Mouse (Mus musculus) v-Abl transformed pro-B cells (cell line): ENCODE results near the gene Rhbdl1.

ENCODE experiments used
- in situ Hi-C, 2 experiments: fragments of 400-800 bp; cut with MboI; formaldehyde crosslinking; loops; one replicate each; pipeline ENCODE4 v1.15.1; 2025; ENCODE audit not compliant: unreplicated experiment in 2 of 2

Gene Rhbdl1

GRCm38 (mm10) chr17:25843122-25843521 lies 6.0 kb upstream of the Rhbdl1 start:
- in situ Hi-C loops: no loop called here

GRCm38 (mm10) chr17:25842509-25842908 lies 5.4 kb upstream of the Rhbdl1 start:
- in situ Hi-C loops: no loop called here

GRCm38 (mm10) chr17:25841117-25841880 lies 4.2 kb upstream of the Rhbdl1 start, which contains the start of gene Gm20683:
Gene Gm20683 (minus strand): TSS chr17:25841763.
- in situ Hi-C loops: no loop called here

- in situ Hi-C loops: no loop called here
Observed at GRCm38 (mm10) chr17:25840519-25840918, 3.4 kb upstream of the Rhbdl1 start.

GRCm38 (mm10) chr17:25839455-25840235 lies 2.5 kb upstream of the Rhbdl1 start:
- in situ Hi-C loops: loop anchor here in 1 of 2 experiments (5.0 kb wide), 1 partner anchor 33 kb away; no protein-coding TSS in a partner anchor

GRCm38 (mm10) chr17:25838904-25839303 lies 1.8 kb upstream of the Rhbdl1 start:
- in situ Hi-C loops: loop anchor here in 1 of 2 experiments (5.0 kb wide), 1 partner anchor 33 kb away; no protein-coding TSS in a partner anchor

- in situ Hi-C loops: loop anchor here in 1 of 2 experiments (5.0 kb wide), 1 partner anchor 35 kb away; no protein-coding TSS in a partner anchor
Observed at GRCm38 (mm10) chr17:25837533-25837932, 438 bp upstream of the Rhbdl1 start.

GRCm38 (mm10) chr17:25836397-25837075 lies 559 bp downstream of the Rhbdl1 start:
- in situ Hi-C loops: loop anchor here in 1 of 2 experiments (5.0 kb wide), 1 partner anchor 36 kb away; no protein-coding TSS in a partner anchor

- in situ Hi-C loops: loop anchor here in 1 of 2 experiments (5.0 kb wide), 1 partner anchor 36 kb away; no protein-coding TSS in a partner anchor
Observed at GRCm38 (mm10) chr17:25835816-25836215, 1.3 kb downstream of the Rhbdl1 start.

GRCm38 (mm10) chr17:25835301-25835700 lies 1.8 kb downstream of the Rhbdl1 start:
- in situ Hi-C loops: loop anchor here in 1 of 2 experiments (5.0 kb wide), 1 partner anchor 37 kb away; no protein-coding TSS in a partner anchor

- in situ Hi-C loops: loop anchor here in 1 of 2 experiments (5.0 kb wide), 1 partner anchor 38 kb away; no protein-coding TSS in a partner anchor
Observed at GRCm38 (mm10) chr17:25834595-25835222, 2.4 kb downstream of the Rhbdl1 start.

- in situ Hi-C loops: no loop called here
Observed at GRCm38 (mm10) chr17:25833961-25834594, 3.0 kb downstream of the Rhbdl1 start.

- in situ Hi-C loops: no loop called here
Observed at GRCm38 (mm10) chr17:25833291-25833663, 3.8 kb downstream of the Rhbdl1 start, which contains the start of gene Stub1. Gene Stub1 (minus strand): TSS chr17:25833404.

GRCm38 (mm10) chr17:25832436-25833290 lies 4.4 kb downstream of the Rhbdl1 start:
- in situ Hi-C loops: no loop called here

GRCm38 (mm10) chr17:25831451-25832281 lies 5.4 kb downstream of the Rhbdl1 start:
- in situ Hi-C loops: no loop called here

GRCm38 (mm10) chr17:25830806-25831431 lies 6.2 kb downstream of the Rhbdl1 start:
- in situ Hi-C loops: no loop called here

GRCm38 (mm10) chr17:25830200-25830753 lies 6.8 kb downstream of the Rhbdl1 start:
- in situ Hi-C loops: no loop called here
